Mouse (Mus musculus): ENCODE results near the gene Mlxip. TPM values are rescaled to one million over a fixed set of nuclear protein-coding genes. Genes with fewer than 3 reads are reported as not detected.
A peak's percentile ranks its signal among the peaks of the same experiment; 100 is the strongest.

Mlxip gene
- polyA plus RNA-seq, 1 experiment from 2014 or later: 18.7 TPM

GRCm38 (mm10) chr5:123390536-123391441 is 3.8 kb upstream of the Mlxip start:
- Histone ChIP-seq H3K4me3 (replicated peaks) (peak overlapping the region; percentile 43), H3K9me3 (no peaks in the 10 kb centered on the region), H3K27me3 (no peaks in the 10 kb centered on the region), H3K27ac (no peak overlapping the region), H3K4me1 (replicated peaks) (peaks cover 27% of the 10 kb centered on the region), H3K4me2 (replicated peaks) (peak overlapping the region; percentile 69), H3K36me3 (no peaks in the 10 kb centered on the region), H3K9ac (replicated peaks) (peak overlapping the region; percentile 46)
- ATAC-seq: no peak
- 2% methylated on average over 14 of the region's 17 CpGs for WGBS

DNA sequence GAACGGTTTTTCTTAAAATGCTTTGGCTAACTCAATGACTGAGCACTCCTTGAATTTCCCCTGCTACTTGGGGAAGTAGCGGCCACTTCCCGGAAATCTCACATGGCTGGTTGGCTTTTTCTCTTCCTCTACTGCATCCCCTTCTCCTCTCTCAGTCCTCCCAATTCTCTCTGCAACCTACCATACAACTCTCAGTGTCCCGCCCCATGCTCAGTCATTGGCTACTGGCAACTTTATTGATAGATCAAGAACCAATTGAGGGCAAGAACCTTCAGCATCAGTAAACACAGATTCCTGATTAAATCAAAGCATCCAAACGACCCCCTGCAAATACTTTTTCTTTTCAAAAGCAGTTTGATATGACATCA is 3.2 kb upstream of the Mlxip start:
- H3K9me3 ChIP-seq: no peaks in the 10 kb centered on the region
- no peaks in the 10 kb centered on the region for H3K27me3 ChIP-seq
- WGBS: 8% methylated on average over 5 of the region's 5 CpGs
- ATAC-seq: peak; percentile 28; the same call in 1 of the 2 replicates
- no peaks in the 10 kb centered on the region for H3K36me3 ChIP-seq
- H3K27ac ChIP-seq: no peak overlapping the region
- peak overlapping the region; percentile 69 for H3K4me2 ChIP-seq (replicated peaks)
- peak overlapping the region; percentile 46 for H3K9ac ChIP-seq (replicated peaks)
- H3K4me1 ChIP-seq (replicated peaks): peaks cover 33% of the 10 kb centered on the region
- H3K4me3 ChIP-seq (replicated peaks): peak overlapping the region; percentile 43

DNA sequence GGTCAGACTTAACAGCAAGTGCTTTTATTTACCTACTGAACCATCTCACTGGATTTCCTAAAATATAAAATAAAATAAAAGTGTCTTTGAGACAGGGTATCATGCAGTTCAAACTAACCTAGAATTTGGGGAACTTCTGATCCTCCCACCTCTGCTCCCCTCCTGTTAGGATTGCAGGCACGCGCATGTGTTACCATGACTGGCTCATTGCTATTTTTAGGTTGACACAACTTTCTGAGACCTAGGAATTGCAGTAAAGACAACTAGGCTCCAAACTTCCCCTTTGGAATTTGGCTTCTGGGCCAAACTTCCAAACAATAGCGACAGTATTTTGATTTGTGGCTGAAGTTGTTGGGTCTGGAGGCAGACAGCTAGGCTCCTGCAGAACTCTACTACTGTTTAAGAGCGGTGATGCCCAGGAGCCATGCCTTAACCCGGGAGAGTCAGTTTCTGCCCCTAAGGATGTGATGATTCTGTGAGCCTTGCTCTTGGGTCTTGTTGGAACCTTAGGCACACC is 754 bp upstream of the Mlxip start:
- H3K4me2 ChIP-seq (replicated peaks): peak overlapping the region; percentile 88
- H3K27ac ChIP-seq: peak overlapping the region; percentile 87
- peak overlapping the region; percentile 96; the same call in 1 of the 2 replicates for H3K9ac ChIP-seq (replicated peaks)
- peak; percentile 18 for ATAC-seq
- H3K9me3 ChIP-seq: no peaks in the 10 kb centered on the region
- peak overlapping the region; percentile 95 for H3K4me3 ChIP-seq (replicated peaks)
- H3K36me3 ChIP-seq: no peaks in the 10 kb centered on the region
- 28% methylated on average over 5 of the region's 5 CpGs for WGBS
- no peaks in the 10 kb centered on the region for H3K27me3 ChIP-seq
- H3K4me1 ChIP-seq (replicated peaks): peaks cover 51% of the 10 kb centered on the region

DNA sequence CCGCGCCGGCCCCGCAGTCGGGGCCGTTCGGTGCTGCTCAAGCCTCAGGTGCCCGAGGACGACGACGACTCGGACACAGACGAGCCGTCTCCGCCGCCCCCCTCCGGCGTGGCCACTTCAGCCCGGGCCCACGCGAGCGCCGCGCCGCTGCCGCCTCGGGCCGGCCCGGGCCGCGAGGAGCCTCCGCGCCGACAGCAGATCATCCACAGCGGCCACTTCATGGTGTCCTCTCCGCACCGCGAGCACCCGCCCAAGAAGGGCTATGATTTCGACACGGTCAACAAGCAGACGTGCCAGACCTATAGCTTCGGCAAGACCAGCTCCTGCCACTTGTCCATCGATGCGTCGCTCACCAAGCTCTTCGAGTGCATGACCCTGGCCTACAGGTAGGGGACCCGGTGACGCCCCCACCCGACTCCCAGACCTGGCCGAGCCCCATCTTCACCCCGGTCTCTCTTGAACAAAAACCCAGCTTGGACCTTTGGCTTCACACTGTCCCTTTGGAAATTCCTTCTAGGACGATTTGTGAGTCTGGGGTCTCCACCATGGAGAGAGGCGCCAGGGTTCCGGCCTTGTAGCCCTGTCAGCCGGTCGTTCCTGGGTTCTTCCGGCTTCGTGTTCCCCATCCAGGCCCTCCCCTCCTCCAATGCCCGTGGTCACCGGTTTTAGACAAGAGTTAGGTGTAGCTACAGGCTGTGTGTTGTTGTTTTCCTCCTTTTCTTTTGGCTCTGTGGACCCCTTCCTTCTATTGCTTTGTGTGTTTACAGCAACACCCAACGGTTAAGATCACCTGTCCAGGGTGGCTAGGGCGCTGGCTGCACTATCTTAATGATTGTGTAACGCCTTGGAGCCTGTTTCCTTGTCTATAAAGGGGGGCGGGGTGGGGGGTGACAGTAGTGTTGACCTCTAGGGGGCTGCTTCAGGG is 621 bp downstream of the Mlxip start:
- H3K4me1 ChIP-seq (replicated peaks): peaks cover 49% of the 10 kb centered on the region
- peak overlapping the region; percentile 87 for H3K27ac ChIP-seq
- H3K9me3 ChIP-seq: no peaks in the 10 kb centered on the region
- H3K36me3 ChIP-seq: no peaks in the 10 kb centered on the region
- WGBS: under 1% methylated on average over 65 of the region's 65 CpGs
- no peaks in the 10 kb centered on the region for H3K27me3 ChIP-seq
- ATAC-seq: peak; percentile 53
- H3K4me2 ChIP-seq (replicated peaks): peak overlapping the region; percentile 88
- peak overlapping the region; percentile 95 for H3K4me3 ChIP-seq (replicated peaks)
- peak overlapping the region; percentile 96 for H3K9ac ChIP-seq (replicated peaks)

DNA sequence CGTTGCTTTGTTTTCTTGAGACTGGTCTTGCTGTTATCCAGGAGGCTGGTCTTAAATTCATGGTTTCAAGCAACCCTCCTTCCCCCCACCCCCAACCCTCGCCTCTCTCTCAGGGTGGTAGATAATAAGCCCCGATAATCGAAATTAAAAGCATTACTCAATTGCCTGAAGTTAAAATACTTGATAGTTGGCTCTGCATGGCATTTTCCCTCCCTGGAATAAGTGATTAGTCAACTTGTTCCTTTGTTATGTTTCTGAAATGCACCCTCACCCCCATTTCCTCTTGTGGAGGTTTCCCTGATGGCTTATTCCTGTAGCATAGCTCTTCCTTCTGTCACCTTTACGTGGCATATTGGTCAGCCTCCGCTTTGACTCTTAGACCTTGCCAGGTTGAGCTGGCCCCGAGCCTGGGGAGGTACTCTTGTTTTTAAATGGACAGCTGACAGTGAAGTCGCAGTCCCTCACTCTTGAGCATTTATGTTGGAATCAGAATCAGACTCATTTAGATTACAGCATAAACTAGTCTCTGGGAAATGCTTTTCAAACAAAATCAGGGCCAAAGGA is 2.4 kb downstream of the Mlxip start:
- Histone ChIP-seq H3K4me1 (replicated peaks) (peaks cover 38% of the 10 kb centered on the region), H3K9me3 (no peaks in the 10 kb centered on the region), H3K27me3 (no peaks in the 10 kb centered on the region), H3K27ac (no peak overlapping the region), H3K9ac (replicated peaks) (peak overlapping the region; percentile 96), H3K4me3 (replicated peaks) (peak overlapping the region; percentile 95), H3K4me2 (replicated peaks) (peak overlapping the region; percentile 88), H3K36me3 (no peaks in the 10 kb centered on the region)
- WGBS: 73% methylated on average over 8 of the region's 8 CpGs
- no peak for ATAC-seq

DNA sequence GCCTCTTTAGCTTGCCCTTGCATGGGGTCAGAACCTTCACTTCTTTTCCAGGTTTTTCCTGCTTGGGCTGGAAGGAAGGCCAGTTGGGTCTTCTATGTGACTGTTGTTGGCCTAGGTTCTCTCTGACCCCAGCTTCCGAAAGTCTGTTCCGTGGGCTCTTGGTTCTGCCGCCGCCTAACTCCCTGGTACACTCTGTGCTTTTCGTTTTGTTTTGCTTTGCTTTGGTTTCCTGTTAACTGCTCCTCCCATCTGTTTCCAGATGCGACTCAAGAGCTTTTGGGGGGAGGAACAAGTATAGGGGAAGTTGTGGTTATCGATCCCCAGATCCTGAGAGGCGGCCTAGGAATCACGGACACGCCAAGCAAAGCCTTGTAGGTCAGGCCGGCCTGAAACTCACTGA is 3.2 kb downstream of the Mlxip start:
- H3K9ac ChIP-seq (replicated peaks): peak overlapping the region; percentile 96; the same call in 1 of the 2 replicates

DNA sequence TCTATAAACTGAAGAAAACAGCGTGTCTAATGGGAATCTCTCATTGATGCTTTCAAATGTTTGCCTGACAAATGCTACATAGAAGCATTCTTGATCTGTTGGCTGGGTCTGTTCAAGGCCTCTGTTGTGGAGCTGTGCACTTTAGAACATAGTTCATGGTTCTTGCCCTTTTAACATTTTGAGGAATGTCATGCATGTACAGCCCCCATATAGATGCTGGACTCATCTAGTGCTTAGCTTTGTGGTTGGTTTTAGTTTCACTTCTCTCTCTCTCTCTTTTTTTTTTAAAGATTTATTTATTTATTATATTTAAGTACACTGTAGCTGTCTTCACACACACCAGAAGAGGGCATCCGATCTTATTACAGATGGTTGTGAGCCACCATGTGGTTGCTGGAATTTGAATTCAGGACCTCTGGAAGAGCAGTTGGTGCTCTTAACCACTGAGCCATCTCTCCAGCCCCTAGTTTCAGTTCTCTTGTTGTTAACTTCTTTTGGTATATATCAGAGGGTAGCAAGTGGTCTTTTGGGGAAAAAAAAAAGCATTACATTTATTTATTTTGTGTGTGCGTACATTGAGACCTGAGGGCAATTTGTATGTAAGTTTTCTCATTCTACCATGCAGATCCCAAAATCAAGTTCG is 4.4 kb downstream of the Mlxip start:
- Histone ChIP-seq H3K4me1 (replicated peaks) (peaks cover 35% of the 10 kb centered on the region), H3K36me3 (no peaks in the 10 kb centered on the region), H3K9me3 (no peaks in the 10 kb centered on the region), H3K27ac (no peak overlapping the region), H3K9ac (replicated peaks) (no peak overlapping the region), H3K27me3 (no peaks in the 10 kb centered on the region), H3K4me2 (replicated peaks) (no peak overlapping the region), H3K4me3 (replicated peaks) (no peak overlapping the region)
- 97% methylated on average over 4 of the region's 4 CpGs for WGBS
- no peak for ATAC-seq

More for the DNA sequence above, 3.2 kb downstream of the Mlxip start:
- Histone ChIP-seq H3K27me3 (no peaks in the 10 kb centered on the region), H3K4me2 (replicated peaks) (peak overlapping the region; percentile 88), H3K4me3 (replicated peaks) (peak overlapping the region; percentile 95; the same call in 1 of the 2 replicates), H3K4me1 (replicated peaks) (peaks cover 38% of the 10 kb centered on the region), H3K36me3 (no peaks in the 10 kb centered on the region), H3K27ac (no peak overlapping the region), H3K9me3 (no peaks in the 10 kb centered on the region)
- no peak for ATAC-seq
- WGBS: 88% methylated on average over 11 of the region's 11 CpGs

DNA sequence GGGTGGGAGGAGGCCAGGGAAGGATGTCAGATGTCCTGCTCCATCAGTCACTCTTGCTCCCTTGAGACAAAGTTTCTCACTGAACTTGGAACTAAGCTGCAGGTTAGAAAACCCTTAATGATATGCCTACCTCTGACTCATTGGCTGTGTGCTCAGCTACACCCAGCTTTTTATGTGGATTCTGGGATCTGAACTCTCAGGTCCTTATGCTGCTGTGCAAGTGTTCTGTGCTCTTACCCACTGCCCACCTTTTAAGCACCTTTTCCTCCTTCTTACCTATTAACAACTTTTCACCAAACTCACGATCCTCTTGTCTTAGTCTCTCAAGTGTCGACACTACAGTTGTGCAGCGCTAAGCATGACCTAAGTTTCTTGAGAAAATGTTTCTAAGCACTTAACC is 9.9 kb downstream of the Mlxip start:
- no peak for ATAC-seq
- Histone ChIP-seq H3K4me3 (replicated peaks) (no peak overlapping the region), H3K4me2 (replicated peaks) (no peak overlapping the region), H3K9me3 (no peaks in the 10 kb centered on the region), H3K36me3 (no peaks in the 10 kb centered on the region), H3K27me3 (no peaks in the 10 kb centered on the region), H3K27ac (no peak overlapping the region), H3K4me1 (replicated peaks) (peaks cover 15% of the 10 kb centered on the region), H3K9ac (replicated peaks) (no peak overlapping the region)
- WGBS: 93% methylated on average over 3 of the region's 3 CpGs

DNA sequence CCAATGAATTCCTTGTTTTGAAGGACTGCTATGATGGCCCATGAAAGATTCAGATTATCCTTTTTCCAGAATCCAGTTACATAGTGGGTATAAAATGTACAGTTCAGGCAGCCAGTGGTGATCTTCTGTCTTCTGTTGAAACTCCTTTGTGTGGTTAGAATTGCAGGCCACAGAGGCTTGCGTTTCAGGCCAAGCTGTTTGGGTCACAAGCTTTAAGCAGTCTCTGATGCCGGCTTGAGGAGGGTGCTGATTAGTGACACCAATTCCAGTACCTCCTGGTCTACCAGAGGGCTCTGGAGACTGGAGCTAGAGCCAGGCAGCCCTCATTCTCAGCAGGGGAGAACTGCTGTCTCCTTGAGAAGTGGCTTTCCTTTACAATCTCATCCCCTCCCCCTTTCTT is 12.4 kb downstream of the Mlxip start:
- peaks cover 15% of the 10 kb centered on the region for H3K4me1 ChIP-seq (replicated peaks)
- no peak overlapping the region for H3K4me3 ChIP-seq (replicated peaks)
- no peaks in the 10 kb centered on the region for H3K9me3 ChIP-seq
- no peak overlapping the region for H3K27ac ChIP-seq
- 50% methylated on average over 2 of the region's 2 CpGs for WGBS
- H3K36me3 ChIP-seq: peaks cover 9% of the 10 kb centered on the region
- H3K9ac ChIP-seq (replicated peaks): no peak overlapping the region
- H3K4me2 ChIP-seq (replicated peaks): no peak overlapping the region
- H3K27me3 ChIP-seq: no peaks in the 10 kb centered on the region
- no peak for ATAC-seq

- no peak for ATAC-seq
- no peak overlapping the region for H3K4me2 ChIP-seq (replicated peaks)
Observed at GRCm38 (mm10) chr5:123408176-123408575, 13.6 kb downstream of the Mlxip start.

GRCm38 (mm10) chr5:123412193-123412592 is 17.6 kb downstream of the Mlxip start:
- Histone ChIP-seq H3K27ac (no peak overlapping the region), H3K27me3 (no peaks in the 10 kb centered on the region), H3K4me2 (replicated peaks) (no peak overlapping the region), H3K9ac (replicated peaks) (no peak overlapping the region), H3K4me3 (replicated peaks) (no peak overlapping the region), H3K9me3 (no peaks in the 10 kb centered on the region), H3K4me1 (replicated peaks) (peaks cover 32% of the 10 kb centered on the region), H3K36me3 (peaks cover 9% of the 10 kb centered on the region)
- 93% methylated on average over 4 of the region's 4 CpGs for whole genome bisulfite sequencing
- ATAC-seq: no peak

More at GRCm38 (mm10) chr5:123408176-123408575, 13.6 kb downstream of the Mlxip start:
- Histone ChIP-seq H3K4me1 (replicated peaks) (peaks cover 15% of the 10 kb centered on the region), H3K36me3 (peaks cover 9% of the 10 kb centered on the region), H3K27ac (no peak overlapping the region), H3K9me3 (no peaks in the 10 kb centered on the region), H3K4me3 (replicated peaks) (no peak overlapping the region), H3K9ac (replicated peaks) (no peak overlapping the region), H3K27me3 (no peaks in the 10 kb centered on the region)
- WGBS: 50% methylated on average over 3 of the region's 3 CpGs
